Mouse (Mus musculus) embryonic facial prominence, embryonic 11.5 days (tissue): Measurements from ENCODE around the gene Rps11. TPM values are rescaled to one million over a fixed set of nuclear protein-coding genes. Genes with fewer than 3 reads are reported as not detected.

Experiments
- ATAC-seq: fragments of 200-750 bp; cut with Nextera tagmentation; replicated peaks from 2 replicates; pipeline ENCODE4 v1.8.0; 2017; ENCODE audit warnings: low read depth; ENCODE audit not compliant: insufficient number of reproducible peaks, low FRiP score, low TSS enrichment
- DNase-seq: peaks from one replicate; pipeline ENCODE4 v3.0.0-alpha.2; 2015; ENCODE audit warnings: low spot score
- H3K27ac ChIP-seq: fragments of 300-500 bp; sonication (generic); replicated peaks from 2 replicates; pipeline ENCODE4 v1.5.1; 2014; ENCODE audit warnings: mild to moderate bottlenecking, low read depth, low read length, control low read depth
- H3K27me3 ChIP-seq: fragments of 300-500 bp; sonication (generic); 2 replicates; pipeline ENCODE4 v1.6.1; 2014; ENCODE audit warnings: mild to moderate bottlenecking, low read length, moderate library complexity, mixed read lengths; ENCODE audit not compliant: control insufficient read depth, insufficient read depth
- H3K36me3 ChIP-seq: fragments of 300-500 bp; sonication (generic); replicated peaks from 2 replicates; pipeline ENCODE4 v1.6.1; 2014; ENCODE audit warnings: low read depth, mild to moderate bottlenecking, low read length, moderate library complexity, mixed read lengths; ENCODE audit not compliant: control insufficient read depth, insufficient read depth
- H3K4me1 ChIP-seq: fragments of 300-500 bp; sonication (generic); 2 replicates; pipeline ENCODE4 v1.6.1; 2014; ENCODE audit warnings: low read length, mixed read lengths; ENCODE audit not compliant: control insufficient read depth, insufficient read depth
- H3K4me2 ChIP-seq: fragments of 300-500 bp; sonication (generic); 2 replicates; pipeline ENCODE4 v1.6.1; 2014; ENCODE audit warnings: low read depth, mild to moderate bottlenecking, control low read depth, low read length, moderate library complexity
- H3K4me3 ChIP-seq: fragments of 300-500 bp; sonication (generic); 2 replicates; pipeline ENCODE4 v1.5.1; 2014; ENCODE audit warnings: low read depth, low read length, control low read depth
- H3K9ac ChIP-seq: fragments of 300-500 bp; sonication (generic); replicated peaks from 2 replicates; pipeline ENCODE4 v1.6.1; 2014; ENCODE audit warnings: mild to moderate bottlenecking, control low read depth, low read length
- H3K9me3 ChIP-seq: fragments of 300-500 bp; sonication (generic); replicated peaks from 2 replicates; pipeline ENCODE4 v1.6.1; 2016; ENCODE audit warnings: mild to moderate bottlenecking, low read length, inconsistent platforms, mixed read lengths; ENCODE audit not compliant: control insufficient read depth
- WGBS: fragments of 180-500 bp; shearing (Covaris S2); extraction: QIAGEN DNeasy Blood & Tissue Kit; methylation state at CpG from one replicate; pipeline ENCODE4 v1.1.7; 2014; 5-methylcytosine and 5-hydroxymethylcytosine counted together
- polyA plus RNA-seq: library from polyadenylated mRNA; unstranded; fragments of >200 nt; fragmentation: Nextera tagmentation; extraction: Ambion mirVana; gene quantifications from 2 replicates; pipeline ENCODE4 v1.2.1, GENCODE M21; 2014

The Rps11 gene
- polyA plus RNA-seq, 1 experiment from 2014 or later, result 1,602 TPM

DNA sequence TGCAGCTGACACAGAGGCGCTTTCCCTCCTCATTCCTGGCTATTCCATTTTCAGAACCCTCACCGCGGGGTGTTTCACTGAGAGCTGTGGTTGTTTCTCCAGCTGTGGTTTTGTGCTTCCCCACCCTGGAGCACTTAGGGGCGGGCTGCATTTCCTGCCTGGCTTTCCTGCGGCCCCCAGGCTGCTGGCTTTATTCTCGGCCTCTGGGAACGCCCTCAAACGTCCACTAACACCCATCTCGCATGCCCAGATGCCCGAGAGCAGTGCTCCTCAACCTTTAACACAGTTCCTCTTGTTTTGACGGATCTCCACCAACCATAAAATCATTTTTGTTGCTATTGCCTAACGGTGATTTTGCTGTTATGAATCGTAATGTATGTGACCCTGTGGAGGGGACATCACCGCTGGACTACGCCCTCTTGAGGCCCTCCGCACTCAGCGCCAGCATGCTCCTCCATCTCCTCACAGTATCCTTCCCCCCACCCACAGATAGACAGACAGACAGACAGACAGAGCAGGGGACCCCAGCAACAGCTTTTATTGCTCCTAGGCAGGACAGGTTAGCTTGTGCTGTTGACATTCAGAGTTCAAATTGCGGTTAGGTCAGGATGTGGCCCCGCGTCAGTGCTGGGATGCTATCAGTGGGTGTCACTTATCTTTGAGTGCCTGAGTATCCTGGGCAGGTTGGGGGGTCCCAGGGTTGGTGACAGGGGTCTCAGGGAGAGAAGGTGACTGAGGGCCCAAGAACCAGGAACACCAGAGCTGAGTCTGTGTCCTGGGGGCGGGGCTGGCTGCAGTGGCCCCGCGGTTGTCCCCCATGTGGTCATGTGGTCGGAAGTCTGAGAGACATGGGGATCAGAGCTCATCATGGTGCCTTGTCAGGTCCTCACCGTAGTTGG, 41.6 kb downstream of the Rps11 start:
- no peaks in the 10 kb centered on the region for H3K27me3 ChIP-seq
- WGBS, result 63% methylated on average over 25 of the region's 25 CpGs
- DNase-seq (no peak), ATAC-seq (no peak)
- H3K4me3 ChIP-seq, result no peak overlapping the region
- H3K36me3 ChIP-seq, result peaks cover 20% of the 10 kb centered on the region
- H3K9me3 ChIP-seq, result no peaks in the 10 kb centered on the region
- H3K4me1 ChIP-seq, result no peaks in the 10 kb centered on the region
- 0 out of 2 replicates have a peak overlapping the region, but pooled peaks have one; percentile 20 for H3K27ac ChIP-seq
- no peak overlapping the region for H3K4me2 ChIP-seq
- H3K9ac ChIP-seq, result no peak overlapping the region

DNA sequence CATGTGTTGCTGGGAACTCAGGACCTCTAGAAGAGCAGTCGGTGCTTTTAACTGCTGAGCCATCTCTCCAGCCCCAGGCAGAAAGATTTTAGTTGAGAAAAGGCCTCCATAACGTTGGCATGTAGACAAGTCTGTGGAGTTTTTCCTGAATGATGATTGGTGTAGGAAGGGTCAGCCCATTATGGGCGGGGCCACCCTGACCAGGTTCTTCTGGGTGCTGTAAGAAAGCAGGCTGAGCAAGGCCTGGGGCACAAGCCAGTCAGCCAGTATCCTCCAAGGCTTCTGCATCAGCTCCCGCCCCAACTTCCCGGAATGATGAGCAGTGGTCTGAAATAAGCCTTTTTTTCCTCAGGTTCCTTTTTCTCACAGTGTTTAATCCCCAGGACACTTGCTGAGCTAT, 43.2 kb downstream of the Rps11 start:
- Histone ChIP-seq H3K27ac (no peak overlapping the region; the same call in 1 of the 2 replicates), H3K4me2 (no peak overlapping the region), H3K27me3 (no peaks in the 10 kb centered on the region), H3K4me3 (no peak overlapping the region), H3K36me3 (peaks cover 9% of the 10 kb centered on the region), H3K4me1 (no peaks in the 10 kb centered on the region), H3K9me3 (no peaks in the 10 kb centered on the region), H3K9ac (no peak overlapping the region)
- WGBS, result 38% methylated on average over 5 of the region's 5 CpGs
- DNase-seq (no peak), ATAC-seq (no peak)

GRCm38 (mm10) chr7:45079856-45080255, 44.4 kb downstream of the Rps11 start:
- no peak overlapping the region for H3K9ac ChIP-seq
- ATAC-seq (no peak), DNase-seq (peak; percentile 94)
- no peak overlapping the region for H3K27ac ChIP-seq
- no peak overlapping the region for H3K4me2 ChIP-seq
- H3K27me3 ChIP-seq, result no peaks in the 10 kb centered on the region
- H3K4me1 ChIP-seq, result no peaks in the 10 kb centered on the region
- WGBS, result 2% methylated on average over 10 of the region's 10 CpGs
- no peaks in the 10 kb centered on the region for H3K9me3 ChIP-seq
- H3K36me3 ChIP-seq, result peaks cover 8% of the 10 kb centered on the region
- H3K4me3 ChIP-seq, result no peak overlapping the region

DNA sequence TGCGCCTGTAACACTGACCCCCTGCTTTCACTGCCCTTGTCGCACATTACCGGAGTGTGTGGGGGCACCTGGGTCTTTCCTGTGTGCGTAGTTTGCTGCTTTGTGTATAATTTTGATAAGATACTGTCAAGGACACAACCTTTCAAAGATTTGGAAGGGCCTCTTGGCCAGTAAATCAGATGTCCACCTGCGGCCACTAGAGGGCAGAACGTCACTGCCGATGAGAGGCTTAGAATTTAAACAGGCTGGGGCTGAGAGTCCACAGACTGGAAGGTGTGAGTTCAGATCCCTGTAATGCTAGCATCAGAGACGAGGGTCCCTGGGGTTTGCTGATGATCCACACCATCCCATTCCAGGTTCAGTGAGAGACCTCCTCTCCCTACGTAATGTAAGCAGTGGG, 45.7 kb downstream of the Rps11 start:
- Histone ChIP-seq H3K4me2 (no peak overlapping the region), H3K27me3 (no peaks in the 10 kb centered on the region), H3K4me1 (no peaks in the 10 kb centered on the region), H3K36me3 (peaks cover 5% of the 10 kb centered on the region), H3K27ac (no peak overlapping the region), H3K9ac (no peak overlapping the region), H3K9me3 (no peaks in the 10 kb centered on the region), H3K4me3 (no peak overlapping the region)
- 39% methylated on average over 9 of the region's 9 CpGs for whole genome bisulfite sequencing
- ATAC-seq (0 out of 2 replicates have a peak, but pooled peaks have one; percentile 15), DNase-seq (peak; percentile 85)

DNA sequence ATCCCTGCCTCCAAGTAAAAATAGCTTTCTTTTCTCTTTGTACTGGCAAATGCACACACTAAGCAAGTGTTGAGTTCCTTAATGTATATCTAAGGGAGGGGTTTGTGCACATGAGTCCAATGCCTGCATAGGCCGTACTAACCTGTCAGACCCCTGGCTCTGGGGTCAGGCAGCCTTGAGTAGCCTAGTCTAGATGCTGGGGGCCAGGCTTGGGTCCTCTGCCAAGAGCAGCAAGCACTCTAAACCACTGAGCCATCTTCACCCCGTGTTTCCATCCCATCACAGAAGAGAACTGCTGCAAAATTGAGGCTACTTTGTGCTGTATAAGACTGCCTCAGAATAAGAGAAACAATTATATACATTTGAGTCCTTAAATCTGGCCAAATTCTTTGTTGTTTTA, 46.4 kb downstream of the Rps11 start:
- H3K9ac ChIP-seq, result no peak overlapping the region
- ATAC-seq (no peak), DNase-seq (no peak)
- H3K4me2 ChIP-seq, result no peak overlapping the region
- 83% methylated on average over 2 of the region's 2 CpGs for WGBS
- H3K36me3 ChIP-seq, result peaks cover 2% of the 10 kb centered on the region
- no peaks in the 10 kb centered on the region for H3K9me3 ChIP-seq
- no peaks in the 10 kb centered on the region for H3K4me1 ChIP-seq
- no peaks in the 10 kb centered on the region for H3K27me3 ChIP-seq
- no peak overlapping the region for H3K4me3 ChIP-seq
- H3K27ac ChIP-seq, result no peak overlapping the region

- Histone ChIP-seq H3K9ac (no peak overlapping the region), H3K9me3 (no peaks in the 10 kb centered on the region), H3K4me2 (no peak overlapping the region), H3K4me3 (no peak overlapping the region), H3K27ac (no peak overlapping the region), H3K27me3 (no peaks in the 10 kb centered on the region), H3K36me3 (no peaks in the 10 kb centered on the region; the same call in none of the 2 replicates), H3K4me1 (no peaks in the 10 kb centered on the region)
- WGBS, result 89% methylated on average over 14 of the region's 14 CpGs
- DNase-seq (no peak), ATAC-seq (no peak)
Measured at GRCm38 (mm10) chr7:45077322-45077721, 46.9 kb downstream of the Rps11 start.

GRCm38 (mm10) chr7:45076501-45076900, 47.7 kb downstream of the Rps11 start:
- no peak for DNase-seq
- Histone ChIP-seq H3K4me2 (no peak overlapping the region), H3K9me3 (no peaks in the 10 kb centered on the region), H3K27me3 (no peaks in the 10 kb centered on the region), H3K4me1 (no peaks in the 10 kb centered on the region), H3K4me3 (no peak overlapping the region), H3K9ac (no peak overlapping the region), H3K36me3 (no peaks in the 10 kb centered on the region; the same call in none of the 2 replicates), H3K27ac (no peak overlapping the region)
- no peak for ATAC-seq
- WGBS, result 88% methylated on average over 30 of the region's 30 CpGs

DNA sequence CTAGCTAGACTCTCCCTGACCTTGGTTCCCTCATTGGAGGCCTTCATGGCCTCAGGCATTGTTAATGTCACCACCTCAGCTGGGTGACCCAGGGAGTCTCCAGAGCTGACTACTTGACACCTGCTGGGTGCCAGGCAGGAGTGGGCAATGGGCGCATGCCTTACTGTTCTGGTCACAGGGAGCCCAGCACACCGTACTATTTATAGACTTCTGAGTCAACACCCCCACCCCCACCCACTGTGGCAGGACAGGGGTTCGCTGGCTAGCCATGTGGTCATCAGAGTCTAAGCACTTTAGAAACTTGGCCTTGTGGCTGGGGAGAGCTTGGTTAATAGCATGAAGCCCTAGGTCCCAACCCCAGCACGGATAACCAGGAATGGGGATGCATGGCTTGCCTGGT, 48.8 kb downstream of the Rps11 start:
- Histone ChIP-seq H3K4me1 (no peaks in the 10 kb centered on the region), H3K36me3 (no peaks in the 10 kb centered on the region; the same call in none of the 2 replicates), H3K9ac (no peak overlapping the region), H3K4me3 (no peak overlapping the region), H3K9me3 (no peaks in the 10 kb centered on the region), H3K4me2 (no peak overlapping the region), H3K27ac (no peak overlapping the region), H3K27me3 (no peaks in the 10 kb centered on the region)
- DNase-seq, result no peak
- WGBS, result 84% methylated on average over 4 of the region's 4 CpGs
- no peak for ATAC-seq
